Mouse (Mus musculus) myocyte (in vitro differentiated cells): ENCODE measurements at regions not wholly inside any gene's neighbourhood (a gene's known extent, or its start where the extent isn't known, plus 50 kb on each side); places are given as distances from the start of the nearest gene placed in this dataset.

Experiments used
- CEBPB ChIP-seq: IDR thresholded peaks from 2 replicates; pipeline ENCODE4 v1.6.1; 2011; ENCODE audit warnings: mild to moderate bottlenecking, moderate library complexity; ENCODE audit not compliant: poor library complexity, insufficient read depth, severe bottlenecking
- E2F4 ChIP-seq: IDR thresholded peaks from one replicate; pipeline ENCODE4 v1.6.1; 2011; ENCODE audit warnings: mild to moderate bottlenecking, control low read depth, moderate library complexity; ENCODE audit not compliant: insufficient read depth
- MAX ChIP-seq: IDR thresholded peaks from one replicate; pipeline ENCODE4 v1.6.1; 2011; ENCODE audit warnings: low read depth, mild to moderate bottlenecking, control low read depth
- MYOD1 ChIP-seq, 3 experiments: IDR thresholded peaks; one replicate each; pipeline ENCODE4 v1.6.1; 2011; ENCODE audit warnings: control low read depth in 2 of 3, low read depth in 2 of 3, mild to moderate bottlenecking in 2 of 3, moderate library complexity in 1 of 3; ENCODE audit not compliant: insufficient read length in 2 of 3, control insufficient read depth in 1 of 3
- MYOG ChIP-seq, 3 experiments: IDR thresholded peaks; one replicate each; pipeline ENCODE4 v1.6.1; 2011; ENCODE audit warnings: control low read depth in 2 of 3, low read depth in 2 of 3, mild to moderate bottlenecking in 2 of 3; ENCODE audit not compliant: insufficient read length in 2 of 3, control insufficient read depth in 1 of 3, insufficient read depth in 1 of 3
- POLR2A ChIP-seq: IDR thresholded peaks from one replicate; pipeline ENCODE4 v1.6.1; 2011; ENCODE audit warnings: low read depth, mild to moderate bottlenecking, control low read depth, moderate library complexity; ENCODE audit not compliant: insufficient read length
- REST ChIP-seq: IDR thresholded peaks from one replicate; pipeline ENCODE4 v1.6.1; 2011; ENCODE audit warnings: mild to moderate bottlenecking, control low read depth, moderate library complexity; ENCODE audit not compliant: insufficient read depth, insufficient read length
- SRF ChIP-seq: IDR thresholded peaks from one replicate; pipeline ENCODE4 v1.6.1; 2011; ENCODE audit warnings: low read depth; ENCODE audit not compliant: control insufficient read depth, insufficient read length
- TCF12 ChIP-seq: IDR thresholded peaks from one replicate; pipeline ENCODE4 v1.6.1; 2011; ENCODE audit warnings: mild to moderate bottlenecking, control low read depth; ENCODE audit not compliant: poor library complexity, insufficient read depth, severe bottlenecking
- TCF3 ChIP-seq: IDR thresholded peaks from one replicate; pipeline ENCODE4 v1.6.1; 2011; ENCODE audit warnings: low read depth, control low read depth; ENCODE audit not compliant: insufficient read length
- USF1 ChIP-seq: IDR thresholded peaks from one replicate; pipeline ENCODE4 v1.6.1; 2011; ENCODE audit warnings: low read depth, mild to moderate bottlenecking, control low read depth, moderate library complexity

DNA sequence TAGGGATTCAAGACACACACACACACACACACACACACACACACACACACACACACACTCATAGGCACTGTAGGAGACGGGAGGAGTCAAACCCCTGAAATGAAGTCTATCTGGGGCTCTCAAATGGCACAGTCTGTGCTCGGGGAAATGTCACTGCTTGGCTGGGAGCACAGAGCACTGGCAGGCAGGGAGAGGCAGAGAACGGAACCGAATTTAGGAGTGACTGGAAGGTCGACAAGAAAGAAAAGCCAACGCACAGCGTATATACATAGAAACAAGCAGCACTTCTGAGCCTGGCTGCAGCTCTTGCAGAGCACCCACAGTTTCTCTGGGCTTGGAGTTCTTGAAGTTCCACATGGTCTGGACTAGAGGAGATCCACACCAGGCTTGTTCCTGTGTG lies 160.1 kb upstream of the Zfp703 start:
- TF ChIP-seq POLR2A (no peak), SRF (no peak), MYOG (IDR thresholded peaks at IDR 0.05; ENCODE audit: control insufficient read depth in 1 of 3, insufficient read depth in 1 of 3, insufficient read length in 2 of 3, low read depth in 2 of 3) (no peak), MYOD1 (IDR thresholded peaks at IDR 0.05; ENCODE audit: control insufficient read depth in 1 of 3, insufficient read length in 2 of 3, low read depth in 2 of 3) (no peak), MAX (no peak), TCF12 (no peak), REST (no peak), CEBPB (no peak), E2F4 (no peak), USF1 (no peak), TCF3 (no peak)
